Mouse (Mus musculus): ENCODE results near the gene Hsd17b3. TPM values are rescaled to one million over a fixed set of nuclear protein-coding genes. Genes with fewer than 3 reads are reported as not detected.

The Hsd17b3 gene
- not detected for total RNA-seq (2021)
- long read RNA-seq, experiment 1, result 0 reads
- long read RNA-seq, experiment 2, result 0 reads

GRCm38 (mm10) chr13:64089130-64089529 is at the start of gene Hsd17b3:
Gene Hsd17b3 (minus strand): TSS chr13:64089230.
- no peak for DNase-seq (ENCODE audit: low spot score in 2 of 2)

DNA sequence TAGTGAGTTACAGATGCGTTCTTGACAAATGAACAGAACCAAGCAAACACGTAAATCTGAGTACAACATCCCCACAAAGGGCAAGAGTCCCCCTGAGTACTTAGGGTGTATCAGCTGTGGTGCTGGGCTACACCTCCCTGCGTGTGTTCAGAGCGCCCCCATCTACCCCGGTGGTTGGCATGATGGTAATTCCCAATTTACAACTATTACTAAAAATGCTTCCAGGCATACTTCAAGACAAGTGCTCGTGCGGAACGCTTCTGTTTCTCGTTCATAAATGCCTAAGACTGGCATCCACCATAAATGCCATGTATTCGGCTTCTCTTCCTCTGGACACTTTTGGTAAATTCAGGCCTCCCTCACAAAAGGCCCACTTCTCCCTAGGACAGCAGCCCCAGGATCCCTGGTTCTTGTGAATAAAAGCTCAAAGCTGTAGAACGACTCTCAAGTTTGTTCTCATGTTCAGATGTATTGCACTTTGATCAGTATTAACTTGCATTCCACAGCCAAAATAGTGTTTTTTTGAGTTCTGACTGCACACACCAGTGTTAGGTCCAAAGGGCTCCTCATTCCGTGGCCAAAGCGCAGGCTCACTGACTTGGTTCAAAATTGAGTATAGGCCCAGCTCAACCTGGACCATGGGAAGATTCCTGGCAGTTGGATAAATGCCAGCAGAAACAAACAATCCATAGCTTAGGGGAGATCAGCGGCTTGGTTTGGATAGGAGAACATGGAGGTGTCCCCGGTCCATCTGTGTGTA is 40.8 kb upstream of the Hsd17b3 start:
- peak; percentile 9 to 26 for DNase-seq (ENCODE audit: low spot score in 2 of 2)

- peak; percentile 44 to 52 for DNase-seq (ENCODE audit: low spot score in 2 of 2)
Observed at GRCm38 (mm10) chr13:64128858-64129615, 40.0 kb upstream of the Hsd17b3 start, which contains the start of gene Slc35d2. Gene Slc35d2 (minus strand): TSS chr13:64129368.

GRCm38 (mm10) chr13:64126316-64126715 is 37.3 kb upstream of the Hsd17b3 start:
- no peak for DNase-seq (ENCODE audit: low spot score in 2 of 2)

GRCm38 (mm10) chr13:64124886-64125285 is 35.9 kb upstream of the Hsd17b3 start:
- no peak for DNase-seq (ENCODE audit: low spot score in 2 of 2)

- no peak for DNase-seq (ENCODE audit: low spot score in 2 of 2)
Observed at GRCm38 (mm10) chr13:64123491-64124188, 34.6 kb upstream of the Hsd17b3 start.

GRCm38 (mm10) chr13:64120760-64121159 is 31.7 kb upstream of the Hsd17b3 start:
- no peak for DNase-seq (ENCODE audit: low spot score in 2 of 2)

DNA sequence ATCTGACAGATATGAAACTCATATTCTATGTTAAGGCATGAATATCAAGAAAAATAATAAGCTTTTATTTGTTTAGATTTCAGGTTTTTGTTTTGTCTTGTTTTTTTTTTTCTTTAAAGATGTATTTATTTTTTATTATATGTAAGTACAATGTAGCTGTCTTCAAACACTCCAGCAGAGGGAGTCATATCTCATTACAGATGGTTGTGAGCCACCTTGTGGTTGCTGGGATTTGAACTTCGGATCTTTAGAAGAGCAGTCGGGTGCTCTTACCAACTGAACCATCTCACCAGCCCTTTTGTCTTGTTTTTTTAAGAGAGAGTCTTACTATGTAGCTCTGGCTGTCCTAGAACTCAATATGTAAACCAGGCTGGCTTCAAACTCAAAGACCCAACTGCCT is 28.4 kb upstream of the Hsd17b3 start:
- no peak for DNase-seq (ENCODE audit: low spot score in 2 of 2)

DNA sequence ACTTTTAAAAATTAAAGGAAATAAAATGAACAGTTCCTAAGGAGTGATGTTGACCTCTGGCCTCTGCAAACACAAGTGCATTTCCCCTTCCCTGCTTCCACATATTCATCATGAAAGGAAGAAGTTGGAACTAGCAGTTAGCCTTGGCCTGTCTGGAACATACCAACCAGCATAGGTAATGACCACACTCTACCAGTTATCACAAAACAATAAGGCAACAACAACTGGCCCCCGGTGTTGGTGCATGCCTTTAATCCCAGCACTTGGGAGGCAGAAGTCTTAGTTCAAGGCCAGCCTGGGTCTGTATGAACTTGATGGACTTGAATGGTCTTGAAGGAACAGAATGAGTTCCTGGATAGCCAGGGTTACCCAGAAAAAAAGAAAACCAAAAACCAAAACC is 21.4 kb upstream of the Hsd17b3 start:
- DNase-seq (ENCODE audit: low spot score in 2 of 2), result no peak

DNA sequence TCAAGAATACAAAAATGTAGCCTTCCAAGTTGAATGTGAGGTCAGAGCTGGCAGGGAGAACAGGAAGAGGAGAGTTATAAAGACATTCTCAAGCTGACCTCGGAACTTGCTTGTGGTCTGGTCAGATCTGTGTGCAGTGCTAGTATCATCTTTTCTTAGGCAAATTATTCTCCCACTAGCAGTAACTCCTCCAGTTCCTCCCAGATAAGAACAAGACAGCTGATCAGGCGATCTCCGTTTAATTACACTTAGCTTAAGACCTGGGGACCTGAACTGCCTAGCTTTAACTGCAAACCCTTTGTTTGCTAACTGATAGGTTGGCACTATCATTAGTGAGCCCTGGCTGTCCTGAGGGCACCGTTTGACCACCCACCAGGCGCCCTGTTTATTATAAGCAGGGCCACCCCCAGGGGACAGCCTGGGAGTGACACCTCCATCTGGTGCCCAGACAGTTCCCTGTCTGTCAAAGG is 19.4 kb upstream of the Hsd17b3 start:
- DNase-seq (ENCODE audit: low spot score in 2 of 2), result no peak

GRCm38 (mm10) chr13:64107535-64107934 is 18.5 kb upstream of the Hsd17b3 start:
- no peak for DNase-seq (ENCODE audit: low spot score in 2 of 2)

GRCm38 (mm10) chr13:64107105-64107504 is 18.1 kb upstream of the Hsd17b3 start:
- no peak for DNase-seq (ENCODE audit: low spot score in 2 of 2)

DNA sequence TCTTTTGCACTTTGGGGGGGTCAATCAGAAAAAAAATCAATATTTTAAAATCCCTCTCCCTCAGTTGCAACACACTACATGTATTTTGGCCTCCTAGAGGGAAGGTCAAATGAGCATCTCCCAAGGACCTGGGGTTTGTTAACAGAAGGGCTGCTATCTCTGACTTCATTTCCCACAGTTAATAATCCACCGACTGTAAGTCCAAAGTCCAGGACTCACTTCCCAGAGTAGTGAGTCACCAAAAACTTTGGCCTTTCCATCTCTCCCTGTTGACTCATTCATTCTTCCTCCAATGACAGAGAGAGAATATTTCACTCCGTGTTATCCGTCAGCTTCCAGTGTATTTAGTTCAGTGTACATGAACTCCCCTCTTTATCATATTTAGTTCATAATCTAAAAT is 16.7 kb upstream of the Hsd17b3 start:
- DNase-seq (ENCODE audit: low spot score in 2 of 2), result no peak

GRCm38 (mm10) chr13:64100186-64100585 is 11.2 kb upstream of the Hsd17b3 start:
- no peak for DNase-seq (ENCODE audit: low spot score in 2 of 2)

- no peak for DNase-seq (ENCODE audit: low spot score in 2 of 2)
Observed at GRCm38 (mm10) chr13:64098992-64099391, 10.0 kb upstream of the Hsd17b3 start.

- peak; percentile 52 to 66 for DNase-seq (ENCODE audit: low spot score in 2 of 2)
Observed at GRCm38 (mm10) chr13:64093341-64093740, 4.3 kb upstream of the Hsd17b3 start.

DNA sequence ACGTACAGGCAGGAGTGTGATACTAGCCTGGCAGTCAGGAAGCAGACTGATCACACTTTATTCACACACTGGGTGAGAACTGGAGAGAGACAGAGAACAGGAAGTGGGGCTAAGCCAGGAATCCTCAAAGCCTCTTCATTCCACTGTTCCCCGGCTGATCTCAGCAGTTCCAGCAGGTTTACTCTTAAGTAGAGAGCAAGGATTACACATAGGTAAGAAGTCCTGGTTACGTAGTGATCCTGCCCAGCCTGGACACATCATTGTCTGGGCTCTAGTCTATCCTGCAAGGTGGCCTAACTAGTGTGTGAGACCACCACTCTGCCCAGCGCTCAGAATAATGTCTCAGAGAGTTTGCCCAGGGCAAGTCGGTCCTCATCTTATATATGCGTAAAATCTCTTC is 3.7 kb upstream of the Hsd17b3 start:
- no peak for DNase-seq (ENCODE audit: low spot score in 2 of 2)

DNA sequence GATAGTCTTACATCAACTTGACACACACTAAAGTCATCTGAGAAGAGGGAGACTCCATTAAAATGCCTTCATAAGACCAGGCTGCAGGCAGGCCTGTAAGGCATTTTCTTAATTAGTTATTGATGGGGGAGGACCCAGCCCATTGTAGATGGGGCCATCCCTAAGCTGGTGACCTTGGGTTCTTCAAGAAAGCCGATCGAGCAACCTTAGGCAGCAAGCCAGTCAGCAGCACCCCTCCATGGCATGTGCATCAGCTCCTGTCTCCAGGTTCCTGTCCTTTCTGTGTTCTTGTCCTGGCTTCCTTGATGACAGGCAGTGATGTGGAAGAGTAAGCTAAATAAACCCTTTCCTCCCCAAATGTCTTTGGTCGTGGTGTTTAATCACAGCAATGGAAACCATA is 3.1 kb upstream of the Hsd17b3 start:
- DNase-seq (ENCODE audit: low spot score in 2 of 2), result no peak

- DNase-seq (ENCODE audit: low spot score in 2 of 2), result no peak
Observed at GRCm38 (mm10) chr13:64091006-64091405, 2.0 kb upstream of the Hsd17b3 start.

DNA sequence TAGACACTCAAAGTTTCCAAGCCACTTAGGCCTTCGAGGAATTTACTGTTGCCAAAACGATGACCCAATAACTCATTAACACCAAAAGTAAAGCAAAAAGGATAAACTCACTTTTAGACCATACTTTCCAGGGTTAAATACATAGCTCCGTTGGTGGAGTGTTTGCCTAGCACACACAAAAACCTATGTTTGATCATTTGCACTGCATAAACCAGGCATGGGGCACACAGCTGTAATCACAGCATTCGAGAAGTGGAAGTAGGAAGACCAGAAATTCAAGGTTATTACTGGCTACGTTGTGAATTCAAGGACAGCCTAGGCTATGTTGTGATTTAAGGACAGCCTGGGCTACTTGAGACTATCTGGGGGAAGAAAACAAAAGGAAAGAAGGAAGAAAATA is 1.2 kb upstream of the Hsd17b3 start:
- DNase-seq (ENCODE audit: low spot score in 2 of 2), result no peak

DNA sequence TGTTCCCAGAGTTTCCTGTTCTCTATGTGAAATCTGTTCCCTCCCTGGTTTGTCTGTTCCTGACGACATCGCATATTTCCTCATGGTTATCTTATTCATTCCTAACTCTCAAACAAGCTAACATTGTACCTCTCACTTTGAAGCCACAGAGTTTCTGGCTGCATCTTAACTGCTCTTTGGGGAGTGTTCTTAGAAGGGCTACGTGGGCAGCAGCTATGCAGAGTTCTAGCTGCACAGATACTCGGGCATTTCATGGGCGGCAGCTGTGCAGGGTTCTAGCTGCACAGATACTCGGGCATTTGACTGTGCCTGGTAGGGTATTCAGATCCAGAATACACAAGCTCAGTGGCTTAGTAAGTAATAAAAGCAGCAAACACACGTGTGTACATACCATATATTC is 973 bp downstream of the Hsd17b3 start:
- no peak for DNase-seq (ENCODE audit: low spot score in 2 of 2)

- no peak for DNase-seq (ENCODE audit: low spot score in 2 of 2)
Observed at GRCm38 (mm10) chr13:64086036-64086435, 3.0 kb downstream of the Hsd17b3 start.

All from adrenal gland, postnatal 4 days (tissue).